Mouse (Mus musculus) embryonic facial prominence, embryonic 14.5 days (tissue): ENCODE data around the gene Chchd5. TPM values are rescaled to one million over a fixed set of nuclear protein-coding genes. Genes with fewer than 3 reads are reported as not detected.

Experiments used
- ATAC-seq: fragments of 200-750 bp; cut with Nextera tagmentation; 2 replicates; pipeline ENCODE4 v1.8.0; 2017; ENCODE audit warnings: low read depth, moderate number of reproducible peaks, moderate TSS enrichment
- DNase-seq: peaks from one replicate; pipeline ENCODE4 v3.0.0-alpha.2; 2015; ENCODE audit warnings: low spot score
- H3K27ac ChIP-seq: fragments of 300-500 bp; sonication (generic); replicated peaks from 2 replicates; pipeline ENCODE4 v1.5.1; 2014; ENCODE audit warnings: low read depth, mild to moderate bottlenecking, low read length, moderate library complexity
- H3K27me3 ChIP-seq: fragments of 300-500 bp; sonication (generic); replicated peaks from 2 replicates; pipeline ENCODE4 v1.6.1; 2014; ENCODE audit warnings: low read length; ENCODE audit not compliant: control insufficient read depth, insufficient read depth
- H3K36me3 ChIP-seq: fragments of 300-500 bp; sonication (generic); 2 replicates; pipeline ENCODE4 v1.6.1; 2014; ENCODE audit warnings: low read length, mixed read lengths; ENCODE audit not compliant: control insufficient read depth, insufficient read depth
- H3K4me1 ChIP-seq: fragments of 300-500 bp; sonication (generic); 2 replicates; pipeline ENCODE4 v1.6.1; 2014; ENCODE audit warnings: antibody characterized with exemption, low read length; ENCODE audit not compliant: control insufficient read depth, insufficient read depth
- H3K4me2 ChIP-seq: fragments of 300-500 bp; sonication (generic); 2 replicates; pipeline ENCODE4 v1.6.1; 2014; ENCODE audit warnings: low read depth, mild to moderate bottlenecking, low read length, moderate library complexity, mixed read lengths
- H3K4me3 ChIP-seq: fragments of 300-500 bp; sonication (generic); 2 replicates; pipeline ENCODE4 v1.5.1; 2014; ENCODE audit warnings: low read depth, mild to moderate bottlenecking, low read length
- H3K9ac ChIP-seq: fragments of 300-500 bp; sonication (generic); 2 replicates; pipeline ENCODE4 v1.6.1; 2014; ENCODE audit warnings: low read depth, mild to moderate bottlenecking, low read length, moderate library complexity, mixed read lengths
- H3K9me3 ChIP-seq: fragments of 300-500 bp; sonication (generic); 2 replicates; pipeline ENCODE4 v1.6.1; 2016; ENCODE audit warnings: low read length; ENCODE audit not compliant: control insufficient read depth
- WGBS: fragments of 180-500 bp; shearing (Covaris S2); extraction: QIAGEN DNeasy Blood & Tissue Kit; methylation state at CpG from one replicate; pipeline ENCODE4 v1.1.7; 2014; 5-methylcytosine and 5-hydroxymethylcytosine counted together
- polyA plus RNA-seq: library from polyadenylated mRNA; unstranded; fragments of >200 nt; fragmentation: Nextera tagmentation; extraction: Ambion mirVana; gene quantifications from 2 replicates; pipeline ENCODE4 v1.2.1, GENCODE M21; 2014

Gene Chchd5
- polyA plus RNA-seq, 1 experiment from 2014 or later: 25.8 TPM

DNA sequence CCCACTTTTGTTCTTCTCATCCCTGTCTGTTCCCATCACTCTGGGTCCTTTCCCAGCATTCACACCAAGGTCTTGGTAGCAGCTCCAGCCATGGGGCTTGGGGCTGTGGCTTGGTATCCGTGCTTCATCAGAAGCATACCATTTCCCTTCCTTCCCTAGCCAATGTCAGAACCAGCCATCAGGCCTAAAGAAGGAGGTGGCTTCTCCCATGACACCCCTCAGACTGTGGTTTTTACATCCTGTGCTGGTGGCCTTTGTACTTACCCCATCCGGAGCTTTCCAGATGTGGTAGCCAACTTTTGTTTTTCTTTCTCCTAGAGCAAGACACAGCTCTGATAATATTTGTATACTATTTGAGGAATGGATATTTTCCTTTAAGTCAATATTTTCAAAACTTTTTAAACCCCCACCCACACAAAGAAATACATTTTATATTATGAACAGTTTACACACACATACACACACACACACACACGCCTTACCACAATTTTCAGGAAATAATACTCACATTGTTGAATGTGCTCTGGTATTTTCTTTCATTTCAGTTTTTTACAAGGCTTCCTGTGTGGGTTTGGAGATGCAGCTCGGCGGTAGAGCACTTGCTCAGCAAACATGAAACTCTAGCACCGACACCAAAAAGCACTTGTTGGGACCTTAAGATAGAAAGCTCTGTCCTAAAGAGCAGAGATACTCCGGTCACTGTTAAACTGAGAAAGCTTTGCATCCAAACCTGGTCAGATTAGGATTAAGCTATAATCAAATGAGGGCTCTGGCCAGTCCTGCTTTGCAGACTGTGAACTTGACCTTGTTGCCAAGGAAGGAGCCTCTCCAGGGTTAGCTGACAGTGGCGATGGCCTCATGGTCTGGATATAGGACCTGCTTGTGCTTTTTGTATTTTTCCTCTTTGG, 50.7 kb downstream of the Chchd5 start:
- Histone ChIP-seq H3K27me3 (no peaks in the 10 kb centered on the region), H3K36me3 (no peaks in the 10 kb centered on the region), H3K4me1 (peaks cover 4% of the 10 kb centered on the region), H3K9me3 (no peaks in the 10 kb centered on the region), H3K4me2 (no peak overlapping the region), H3K4me3 (no peak overlapping the region), H3K27ac (no peak overlapping the region), H3K9ac (no peak overlapping the region)
- ATAC-seq (no peak), DNase-seq (no peak)
- WGBS: 60% methylated on average over 8 of the region's 8 CpGs

GRCm38 (mm10) chr2:129181509-129181908, 52.0 kb downstream of the Chchd5 start:
- H3K27ac ChIP-seq: no peak overlapping the region
- no peak overlapping the region for H3K4me2 ChIP-seq
- no peak overlapping the region for H3K9ac ChIP-seq
- H3K9me3 ChIP-seq: no peaks in the 10 kb centered on the region
- DNase-seq (no peak), ATAC-seq (no peak)
- no peaks in the 10 kb centered on the region for H3K27me3 ChIP-seq
- H3K36me3 ChIP-seq: no peaks in the 10 kb centered on the region
- no peak overlapping the region for H3K4me3 ChIP-seq
- WGBS: 91% methylated on average over 5 of the region's 5 CpGs
- peaks cover 4% of the 10 kb centered on the region for H3K4me1 ChIP-seq

DNA sequence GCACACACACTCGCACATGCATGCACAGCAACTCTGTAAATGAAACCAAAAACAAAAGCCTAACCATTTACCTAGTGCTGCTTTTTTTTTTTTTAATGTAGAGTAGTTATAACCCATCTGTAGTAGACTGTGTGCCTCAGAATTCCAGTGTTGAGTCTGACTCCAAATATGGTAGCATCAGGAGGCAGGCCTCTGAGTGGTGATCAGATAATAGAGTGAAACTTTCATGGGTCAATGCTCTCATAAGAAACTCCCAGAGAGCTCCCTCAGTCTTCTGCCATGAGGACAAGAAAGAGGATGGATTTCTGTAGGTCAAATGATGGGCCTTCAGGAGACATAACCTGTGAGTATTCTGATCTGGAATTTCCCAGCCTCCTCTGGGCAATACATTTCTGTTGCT, 52.9 kb downstream of the Chchd5 start:
- ATAC-seq (no peak), DNase-seq (no peak)
- Histone ChIP-seq H3K9ac (no peak overlapping the region), H3K27ac (no peak overlapping the region), H3K4me2 (no peak overlapping the region), H3K4me1 (peaks cover 4% of the 10 kb centered on the region), H3K27me3 (no peaks in the 10 kb centered on the region), H3K36me3 (no peaks in the 10 kb centered on the region), H3K9me3 (no peaks in the 10 kb centered on the region), H3K4me3 (no peak overlapping the region)
- WGBS: 91% methylated on average over 1 of the region's 1 CpGs

GRCm38 (mm10) chr2:129183561-129184031, 54.1 kb downstream of the Chchd5 start:
- ATAC-seq (no peak), DNase-seq (peak; percentile 20)
- H3K4me2 ChIP-seq: no peak overlapping the region

More at GRCm38 (mm10) chr2:129183561-129184031, 54.1 kb downstream of the Chchd5 start:
- Histone ChIP-seq H3K4me3 (no peak overlapping the region), H3K36me3 (no peaks in the 10 kb centered on the region), H3K9ac (no peak overlapping the region), H3K4me1 (peaks cover 4% of the 10 kb centered on the region), H3K27ac (no peak overlapping the region), H3K27me3 (no peaks in the 10 kb centered on the region), H3K9me3 (no peaks in the 10 kb centered on the region)
- 66% methylated on average over 12 of the region's 14 CpGs for WGBS

Other genes starting within 250 kb of the Chchd5 start
- gene Zc3h8, start 185.6 kb upstream of the Chchd5 start, polyA plus RNA-seq: 7.1 and 7.3 TPM in 2 replicates
- 1.4 and 2.3 TPM in 2 replicates for gene Zc3h6, start 162.3 kb upstream of the Chchd5 start, polyA plus RNA-seq
- gene Gm10762, start 162.0 kb upstream of the Chchd5 start, polyA plus RNA-seq: 15.8 and 16.8 TPM in 2 replicates
- 0.18 and 0.20 TPM in 2 replicates for gene Vinac1, start 81.5 kb upstream of the Chchd5 start, polyA plus RNA-seq
- gene Ttl, start 63.8 kb upstream of the Chchd5 start, polyA plus RNA-seq: 18.4 and 19.5 TPM in 2 replicates
- 9.2 and 11.5 TPM in 2 replicates for gene Polr1b, start 28.7 kb upstream of the Chchd5 start, polyA plus RNA-seq
- gene Slc20a1, start 69.1 kb downstream of the Chchd5 start, polyA plus RNA-seq: 23.7 and 28.8 TPM in 2 replicates
- 47.6 and 53.0 TPM in 2 replicates for gene Ckap2l, start 167.5 kb downstream of the Chchd5 start, polyA plus RNA-seq
- gene Il1a, start 180.3 kb downstream of the Chchd5 start, polyA plus RNA-seq: 0.21 TPM in 1 of 2 replicates, not detected in the other
- gene Il1b, start 241.4 kb downstream of the Chchd5 start, polyA plus RNA-seq: 0.29 TPM in 1 of 2 replicates, not detected in the other